Mouse (Mus musculus): Measurements from ENCODE around the gene Gm10320.

- TF ChIP-seq MAFK (IDR thresholded peaks at IDR 0.05; ENCODE audit: insufficient read depth, low read depth, low read length) (no peak), CHD2 (IDR thresholded peaks at IDR 0.05; ENCODE audit: low read depth, low read length) (no peak)
These were observed 21.5 kb downstream of the Gm10320 start for GRCm38 (mm10) chr13:98470321-98470720.

Data from ES-E14 (cell line).